Mouse (Mus musculus) intestine, embryonic 16.5 days (tissue): ENCODE results near the gene Phf7. TPM values are rescaled to one million over a fixed set of nuclear protein-coding genes. Genes with fewer than 3 reads are reported as not detected.
A peak's percentile ranks its signal among the peaks of the same experiment; 100 is the strongest.

Experiments
- ATAC-seq: fragments of 200-750 bp; cut with Nextera tagmentation; 2 replicates; pipeline ENCODE4 v1.8.0; 2017; ENCODE audit warnings: moderate TSS enrichment, moderate library complexity
- H3K27ac ChIP-seq: fragments of 300-500 bp; sonication (generic); 2 replicates; pipeline ENCODE4 v1.5.1; 2014; ENCODE audit warnings: mild to moderate bottlenecking, low read length
- H3K27me3 ChIP-seq: fragments of 300-500 bp; sonication (generic); replicated peaks from 2 replicates; pipeline ENCODE4 v1.6.1; 2014; ENCODE audit warnings: low read length, control low read depth, mixed read lengths; ENCODE audit not compliant: control insufficient read depth, insufficient read depth
- H3K36me3 ChIP-seq: fragments of 300-500 bp; sonication (generic); 2 replicates; pipeline ENCODE4 v1.6.1; 2014; ENCODE audit warnings: low read length, control low read depth; ENCODE audit not compliant: control insufficient read depth, insufficient read depth
- H3K4me1 ChIP-seq: fragments of 300-500 bp; sonication (generic); 2 replicates; pipeline ENCODE4 v1.6.1; 2014; ENCODE audit warnings: low read length, control low read depth, mixed read lengths; ENCODE audit not compliant: control insufficient read depth, insufficient read depth
- H3K4me2 ChIP-seq: fragments of 300-500 bp; sonication (generic); 2 replicates; pipeline ENCODE4 v1.6.1; 2014; ENCODE audit warnings: low read depth, low read length, control low read depth
- H3K4me3 ChIP-seq: fragments of 300-500 bp; sonication (generic); 2 replicates; pipeline ENCODE4 v1.5.1; 2014; ENCODE audit warnings: mild to moderate bottlenecking, low read length
- H3K9ac ChIP-seq: fragments of 300-500 bp; sonication (generic); 2 replicates; pipeline ENCODE4 v1.6.1; 2014; ENCODE audit warnings: low read depth, low read length
- H3K9me3 ChIP-seq: fragments of 300-500 bp; sonication (generic); 2 replicates; pipeline ENCODE4 v1.6.1; 2016; ENCODE audit warnings: low read length, control low read depth; ENCODE audit not compliant: control insufficient read depth
- WGBS: fragments of 180-500 bp; shearing (Covaris S2); extraction: QIAGEN DNeasy Blood & Tissue Kit; methylation state at CpG from one replicate; pipeline ENCODE4 v1.1.7; 2014; 5-methylcytosine and 5-hydroxymethylcytosine counted together
- polyA plus RNA-seq: library from polyadenylated mRNA; unstranded; fragments of >200 nt; fragmentation: Nextera tagmentation; extraction: Ambion mirVana; gene quantifications from 2 replicates; pipeline ENCODE4 v1.2.1, GENCODE M21; 2015

Gene Phf7
- polyA plus RNA-seq, 1 experiment from 2014 or later = 10.8 TPM

DNA sequence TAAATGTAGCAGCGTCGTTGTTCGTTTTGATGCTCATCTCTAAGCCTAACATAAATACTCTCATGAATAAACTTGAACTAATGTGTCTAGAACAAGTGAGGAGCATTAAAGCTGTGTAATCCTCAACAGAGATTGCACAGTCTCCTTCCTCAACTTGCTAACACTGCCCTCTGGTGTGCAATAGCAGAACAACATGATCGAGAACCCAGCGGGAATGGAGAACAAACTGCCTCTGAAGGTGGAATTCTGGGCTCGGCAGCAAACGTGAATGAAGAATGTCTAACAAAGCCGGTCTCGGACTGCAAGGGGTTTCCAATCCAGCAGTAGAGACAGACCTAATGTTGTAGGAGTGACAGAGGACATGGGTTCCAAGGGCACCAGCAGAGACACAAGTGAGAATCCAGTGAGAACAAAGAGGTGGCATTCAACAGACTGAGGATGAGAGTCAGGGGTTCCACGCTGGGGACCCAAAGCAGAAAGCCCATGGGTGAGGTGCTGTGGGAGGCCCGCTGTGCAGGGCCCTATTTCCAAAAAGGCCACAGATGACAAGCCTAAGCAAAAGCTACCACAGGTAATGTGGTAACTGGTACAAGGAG is 17.0 kb downstream of the Phf7 start:
- peak; percentile 62 for ATAC-seq

DNA sequence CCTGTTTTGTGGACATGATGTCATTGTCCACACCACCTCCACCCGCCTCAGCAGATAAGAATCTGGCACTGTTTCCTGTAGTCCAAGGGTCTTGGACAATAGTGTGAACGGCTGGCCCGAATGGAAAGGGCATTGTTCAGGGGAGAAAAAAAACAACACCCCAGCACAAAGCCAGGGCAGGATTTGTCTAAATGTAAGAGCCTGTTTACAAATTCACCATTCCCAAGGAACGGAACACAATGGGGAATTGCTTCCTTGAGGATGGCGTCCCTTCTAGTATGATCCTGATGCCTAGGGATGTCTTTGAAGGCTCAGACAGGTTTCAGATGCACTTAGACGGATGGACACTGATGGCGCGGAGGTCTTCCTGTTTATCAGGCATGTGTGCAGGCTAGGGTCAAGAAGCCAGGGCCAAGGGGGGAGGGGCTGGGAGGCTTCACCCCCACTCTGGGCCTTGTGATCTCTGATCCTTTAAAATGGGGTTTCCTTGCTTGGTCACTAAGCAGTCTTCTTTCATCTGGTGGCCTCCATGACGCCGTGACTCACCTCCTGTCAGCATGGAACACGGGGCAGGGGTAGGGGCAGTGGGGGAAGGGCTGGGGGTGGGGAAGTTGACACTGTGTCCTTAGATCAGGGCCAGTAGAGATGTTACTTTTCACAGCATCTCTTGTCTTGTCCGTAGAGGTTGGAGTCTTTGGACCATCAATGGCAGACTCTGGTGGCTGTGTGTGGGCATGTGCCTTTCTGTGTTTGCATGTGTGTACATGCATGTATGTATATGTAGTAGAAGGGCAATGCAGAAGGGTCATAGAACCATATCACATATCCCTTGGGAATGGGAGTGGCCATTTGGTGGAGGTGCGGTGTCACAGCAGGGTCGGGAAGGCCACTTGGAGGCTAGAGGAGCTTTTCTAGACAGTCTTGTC is 17.8 kb downstream of the Phf7 start:
- Histone ChIP-seq H3K27me3 (no peaks in the 10 kb centered on the region), H3K27ac (no peak overlapping the region)
- ATAC-seq = peak; percentile 29; the same call in 1 of the 2 replicates

More for the DNA sequence above, 17.0 kb downstream of the Phf7 start:
- H3K36me3 ChIP-seq = no peaks in the 10 kb centered on the region
- no peaks in the 10 kb centered on the region for H3K9me3 ChIP-seq
- H3K9ac ChIP-seq = no peak overlapping the region
- H3K4me3 ChIP-seq = no peak overlapping the region
- no peak overlapping the region for H3K4me2 ChIP-seq
- 16% methylated on average over 11 of the region's 11 CpGs for whole genome bisulfite sequencing
- no peak overlapping the region for H3K27ac ChIP-seq
- 0 out of 2 replicates have a peak, but pooled peaks cover 6% of the 10 kb centered on the region for H3K4me1 ChIP-seq
- no peaks in the 10 kb centered on the region for H3K27me3 ChIP-seq

DNA sequence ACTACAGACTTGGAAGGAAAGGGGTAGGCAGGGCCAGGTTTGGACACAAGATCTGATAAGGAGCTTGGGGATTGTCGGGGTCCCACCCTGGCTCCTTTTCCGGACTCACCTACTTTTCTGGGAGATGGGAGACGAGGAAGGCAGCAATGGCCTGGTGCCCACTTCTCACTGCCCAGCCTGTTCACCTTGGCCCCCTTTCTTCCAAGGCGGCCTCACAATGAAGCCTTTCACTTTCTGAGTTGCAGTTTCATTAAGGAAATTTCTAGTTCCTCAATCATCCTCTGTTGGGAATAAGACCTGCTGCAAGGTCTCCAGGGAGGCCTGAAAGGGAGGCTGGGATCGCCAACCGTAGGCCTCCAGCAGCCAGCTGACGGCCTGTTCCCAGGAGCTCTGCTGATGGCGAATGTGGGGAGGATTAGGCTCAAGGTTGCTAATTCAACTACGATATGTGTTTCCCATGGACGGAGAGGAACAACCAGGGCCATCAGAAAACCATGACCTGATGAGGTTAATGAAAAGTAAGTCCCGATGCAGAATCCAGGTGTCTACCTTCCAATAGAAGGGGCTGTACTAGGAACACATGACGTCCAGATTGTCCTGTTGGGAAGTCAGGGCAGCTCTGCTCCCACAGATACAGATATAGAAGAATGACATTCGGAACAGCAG is 18.6 kb downstream of the Phf7 start:
- WGBS = 80% methylated on average over 13 of the region's 13 CpGs
- Histone ChIP-seq H3K27me3 (no peaks in the 10 kb centered on the region), H3K9me3 (no peaks in the 10 kb centered on the region), H3K4me3 (no peak overlapping the region), H3K36me3 (no peaks in the 10 kb centered on the region), H3K9ac (no peak overlapping the region), H3K27ac (0 out of 2 replicates have a peak overlapping the region, but pooled peaks have one; percentile 5), H3K4me2 (no peak overlapping the region), H3K4me1 (0 out of 2 replicates have a peak, but pooled peaks cover 6% of the 10 kb centered on the region)
- ATAC-seq = no peak

More for the DNA sequence above, 17.8 kb downstream of the Phf7 start:
- Histone ChIP-seq H3K4me3 (no peak overlapping the region), H3K36me3 (no peaks in the 10 kb centered on the region), H3K9me3 (no peaks in the 10 kb centered on the region), H3K9ac (no peak overlapping the region), H3K4me2 (no peak overlapping the region), H3K4me1 (0 out of 2 replicates have a peak, but pooled peaks cover 6% of the 10 kb centered on the region)
- WGBS = 76% methylated on average over 14 of the region's 14 CpGs

DNA sequence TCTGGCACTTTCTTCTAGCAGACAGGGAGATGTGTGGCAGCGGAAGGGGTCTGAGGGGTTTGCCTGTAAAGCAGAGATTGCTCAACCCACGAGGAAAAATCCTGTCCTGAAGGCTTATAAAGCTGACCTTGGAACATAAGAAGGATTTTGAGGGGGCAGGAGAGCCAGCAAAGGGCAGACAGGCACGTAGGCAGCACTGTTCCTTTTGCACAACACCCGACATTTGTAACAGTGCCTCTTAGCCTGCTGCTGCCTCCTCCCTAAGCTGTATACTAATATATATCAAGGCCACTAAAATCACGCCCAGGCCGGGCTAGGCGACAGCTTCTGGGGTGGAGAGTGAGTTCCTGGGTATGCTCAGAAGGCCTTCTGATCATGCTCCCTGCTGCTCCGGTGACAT is 20.7 kb downstream of the Phf7 start:
- Histone ChIP-seq H3K9me3 (no peaks in the 10 kb centered on the region), H3K27me3 (no peaks in the 10 kb centered on the region), H3K4me1 (peaks cover 6% of the 10 kb centered on the region; the same call in 1 of the 2 replicates), H3K4me2 (no peak overlapping the region), H3K36me3 (no peaks in the 10 kb centered on the region), H3K27ac (no peak overlapping the region), H3K4me3 (no peak overlapping the region), H3K9ac (no peak overlapping the region)
- no peak for ATAC-seq
- WGBS = 64% methylated on average over 8 of the region's 8 CpGs

DNA sequence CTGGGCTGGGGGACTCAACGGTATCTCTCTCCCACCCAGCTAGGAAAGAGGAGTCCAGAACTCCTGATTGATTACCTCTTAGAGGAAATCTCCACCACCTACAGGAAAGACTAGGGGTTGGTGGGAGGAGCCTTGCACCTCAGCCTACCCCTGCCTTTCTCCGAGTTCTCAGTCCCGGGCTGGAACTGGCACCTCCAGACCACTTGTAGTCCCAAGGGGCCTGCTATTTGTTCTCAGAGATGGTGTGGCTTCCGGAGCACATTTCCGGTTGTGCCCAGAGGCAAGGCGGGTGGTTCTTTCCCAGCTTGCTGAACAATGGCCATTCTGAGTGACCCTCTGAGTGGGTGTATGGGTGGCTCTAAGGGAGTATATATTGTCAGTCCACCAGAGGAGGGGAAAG is 22.9 kb downstream of the Phf7 start:
- ATAC-seq = no peak
- 71% methylated on average over 6 of the region's 6 CpGs for WGBS
- no peak overlapping the region for H3K9ac ChIP-seq
- no peak overlapping the region for H3K4me2 ChIP-seq
- H3K27ac ChIP-seq = no peak overlapping the region
- H3K4me1 ChIP-seq = peaks cover 9% of the 10 kb centered on the region
- H3K36me3 ChIP-seq = no peaks in the 10 kb centered on the region
- H3K4me3 ChIP-seq = no peak overlapping the region
- no peaks in the 10 kb centered on the region for H3K9me3 ChIP-seq
- no peaks in the 10 kb centered on the region for H3K27me3 ChIP-seq

- no peak overlapping the region for H3K9ac ChIP-seq
- no peak overlapping the region for H3K4me2 ChIP-seq
- ATAC-seq = peak; percentile 80
- H3K36me3 ChIP-seq = no peaks in the 10 kb centered on the region
- H3K27ac ChIP-seq = peak overlapping the region; percentile 49
- H3K9me3 ChIP-seq = no peaks in the 10 kb centered on the region
- no peaks in the 10 kb centered on the region for H3K27me3 ChIP-seq
- H3K4me1 ChIP-seq = peaks cover 9% of the 10 kb centered on the region
- no peak overlapping the region for H3K4me3 ChIP-seq
- WGBS = 38% methylated on average over 4 of the region's 4 CpGs
These were observed 24.1 kb downstream of the Phf7 start for GRCm38 (mm10) chr14:31226978-31227377.

- H3K27me3 ChIP-seq = no peaks in the 10 kb centered on the region
- H3K9ac ChIP-seq = peak within 1 kb of the TSS; percentile 49
- no peaks in the 10 kb centered on the region for H3K36me3 ChIP-seq
- 8% methylated on average over 11 of the region's 11 CpGs for WGBS
- H3K4me1 ChIP-seq = 0 out of 2 replicates have a peak, but pooled peaks cover 4% of the 10 kb centered on the region
- H3K4me3 ChIP-seq = no peak within 1 kb of the TSS
- no peaks in the 10 kb centered on the region for H3K9me3 ChIP-seq
- H3K27ac ChIP-seq = no peak within 1 kb of the TSS
- peak within 1 kb of the TSS; percentile 4; the same call in 1 of the 2 replicates for H3K4me2 ChIP-seq
- peak; percentile 81 for ATAC-seq
These were observed 33.5 kb downstream of the Phf7 start, which contains the start of gene Sema3g for GRCm38 (mm10) chr14:31217666-31218065. Gene Sema3g, plus strand, starts transcription at chr14:31217860.

- Histone ChIP-seq H3K4me2 (peak within 1 kb of the TSS; percentile 4; the same call in 1 of the 2 replicates), H3K36me3 (no peaks in the 10 kb centered on the region), H3K9me3 (no peaks in the 10 kb centered on the region), H3K27me3 (no peaks in the 10 kb centered on the region), H3K4me3 (no peak within 1 kb of the TSS), H3K9ac (peak within 1 kb of the TSS; percentile 49), H3K4me1 (0 out of 2 replicates have a peak, but pooled peaks cover 4% of the 10 kb centered on the region), H3K27ac (peak within 1 kb of the TSS; percentile 10; the same call in 1 of the 2 replicates)
- ATAC-seq = no peak
- WGBS = 71% methylated on average over 2 of the region's 2 CpGs
These were observed 34.3 kb downstream of the Phf7 start, which contains the start of gene Nisch for GRCm38 (mm10) chr14:31216846-31217245. Gene Nisch, minus strand, starts transcription at chr14:31216946.
